ENCODE assay signal across 9 mouse cellular contexts in the genomic region with DNA sequence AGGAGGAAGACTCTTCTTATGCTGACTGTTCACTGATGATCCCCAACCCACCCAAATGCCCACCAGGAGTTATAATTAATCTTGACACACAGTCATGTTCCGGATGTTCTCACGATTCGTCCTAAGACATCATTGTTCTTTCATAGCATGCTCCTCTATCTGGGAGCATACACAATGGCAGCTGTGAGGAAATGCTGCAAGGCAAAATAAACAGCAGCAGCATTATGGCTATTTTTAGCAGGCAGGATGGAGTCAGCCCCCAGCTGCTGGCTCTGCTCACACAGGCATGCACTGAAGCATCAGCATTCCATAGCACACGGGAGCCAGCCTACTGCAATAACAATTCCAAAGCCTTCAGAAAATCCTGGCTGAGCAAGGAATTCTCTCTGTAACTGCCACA.
DNase-seq lines count a peak whose midpoint lies in the region; ATAC-seq and TF ChIP-seq lines count a peak whose summit lies in the region.
"Had no signal": no experiment of that assay in that cellular context is flagged by ENCODE, and none has a peak within 500 bp of the region (broad histone marks: within the 10 kb centered on the region; RNA-seq: fewer than 3 reads in every experiment).

No protein-coding gene starts in this region.

- H3K9ac ChIP-seq in kidney, embryonic 14.5 days (ENCODE audit: low read depth, low read length), result no peak overlapping the region
- H3K9ac ChIP-seq in midbrain, embryonic 13.5 days (replicated peaks), result no peak overlapping the region

- peaks cover 3% of the 10 kb centered on the region; the same call in 1 of the 2 replicates for H3K9me3 ChIP-seq in kidney, embryonic 14.5 days (ENCODE audit: control insufficient read depth, low read length)
- H3K9me3 ChIP-seq in midbrain, embryonic 13.5 days, result no peaks in the 10 kb centered on the region

- H3K4me1 ChIP-seq in kidney, embryonic 14.5 days (ENCODE audit: control insufficient read depth, insufficient read depth, low read length), result 0 out of 2 replicates have a peak, but pooled peaks cover 3% of the 10 kb centered on the region
- no peaks in the 10 kb centered on the region for H3K4me1 ChIP-seq in midbrain, embryonic 13.5 days (replicated peaks)
- H3K4me1 ChIP-seq in thymus, adult 2 months (replicated peaks; ENCODE audit: control insufficient read depth, insufficient read depth, low read length), result no peaks in the 10 kb centered on the region

- DNase-seq in layer of hippocampus, postnatal 10 days (ENCODE audit: low spot score in 2 of 2), result peak; percentile 3 to 13
- no peak for DNase-seq in layer of hippocampus, adult 11-12 months (ENCODE audit: low spot score)
- DNase-seq in frontal cortex, postnatal 14 days (ENCODE audit: low spot score in 2 of 2), result peak; percentile 13
- DNase-seq in spleen, postnatal 14 days (ENCODE audit: low spot score in 2 of 2), result no peak
- no peak for DNase-seq in thymus, adult 2 months
- DNase-seq in gastrocnemius, adult 8-10 months (ENCODE audit: low spot score in 2 of 2), result no peak

- peak; percentile 86 for ATAC-seq in kidney, embryonic 14.5 days (ENCODE audit: low FRiP score, low TSS enrichment)
- ATAC-seq in midbrain, embryonic 13.5 days, result 0 out of 2 replicates have a peak, but pooled peaks have one; percentile 53

- no peak for TF ChIP-seq POLR2A in thymus, adult 2 months (IDR thresholded peaks at IDR 0.05; ENCODE audit: control insufficient read depth, extremely low read depth, insufficient read depth, low read length, poor library complexity)

- H3K36me3 ChIP-seq in kidney, embryonic 14.5 days (ENCODE audit: control insufficient read depth, insufficient read depth, low read length), result no peaks in the 10 kb centered on the region
- H3K36me3 ChIP-seq in midbrain, embryonic 13.5 days, result no peaks in the 10 kb centered on the region
- no peaks in the 10 kb centered on the region for H3K36me3 ChIP-seq in thymus, adult 2 months (ENCODE audit: control insufficient read depth, insufficient read depth, low read length)
- H3K36me3 ChIP-seq: G1E had no signal

- no peak overlapping the region for H3K27ac ChIP-seq in kidney, embryonic 14.5 days (ENCODE audit: low read depth, low read length)
- no peak overlapping the region for H3K27ac ChIP-seq in midbrain, embryonic 13.5 days
- H3K27ac ChIP-seq in thymus, adult 2 months (ENCODE audit: control insufficient read depth, insufficient read depth, low read length), result no peak overlapping the region

- 43% methylated on average over 4 of the region's 4 CpGs for WGBS in kidney, embryonic 14.5 days
- 55% methylated on average over 4 of the region's 4 CpGs for WGBS in midbrain, embryonic 13.5 days
- 56% methylated on average over 4 of the region's 4 CpGs for WGBS in thymus, adult 2 months

- H3K27me3 ChIP-seq in kidney, embryonic 14.5 days (ENCODE audit: control insufficient read depth, insufficient read depth, low read length), result no peaks in the 10 kb centered on the region
- no peaks in the 10 kb centered on the region for H3K27me3 ChIP-seq in midbrain, embryonic 13.5 days
- H3K27me3 ChIP-seq in thymus, adult 2 months (ENCODE audit: control insufficient read depth, insufficient read depth, low read length), result no peaks in the 10 kb centered on the region

- no peak for TF ChIP-seq CTCF in thymus, adult 2 months (IDR thresholded peaks at IDR 0.05; ENCODE audit: borderline replicate concordance, control insufficient read depth, extremely low read depth, insufficient read depth, low read length, poor library complexity)

- no peak overlapping the region for H3K4me2 ChIP-seq in kidney, embryonic 14.5 days (replicated peaks; ENCODE audit: low read depth, low read length)
- H3K4me2 ChIP-seq in midbrain, embryonic 13.5 days (replicated peaks), result no peak overlapping the region

- H3K4me3 ChIP-seq in kidney, embryonic 14.5 days (ENCODE audit: low read length), result no peak overlapping the region
- H3K4me3 ChIP-seq in midbrain, embryonic 13.5 days (replicated peaks), result no peak overlapping the region
- H3K4me3 ChIP-seq in thymus, adult 2 months (ENCODE audit: control insufficient read depth, insufficient read depth, low read length), result no peak overlapping the region

Comparison
In these comparisons a context has a peak if more than half of its experiments do, and no peak if none do; other contexts are left out.
1. DNase-seq: peak in layer of hippocampus, postnatal 10 days (2 of 2) and frontal cortex, postnatal 14 days (2 of 2); none in layer of hippocampus, adult 11-12 months (single experiment), spleen, postnatal 14 days (0 of 2), thymus, adult 2 months (single experiment) and gastrocnemius, adult 8-10 months (0 of 2).